Comparison of ENCODE assay signal across 20 mouse cellular contexts in genomic region chr9:82952330-82952729, GRCm38 (mm10). TPM values are rescaled to one million over a fixed set of nuclear protein-coding genes. Genes with fewer than 3 reads are reported as not detected.
A peak's percentile ranks its signal among the peaks of the same experiment; 100 is the strongest.
DNase-seq lines count a peak whose midpoint lies in the region; ATAC-seq and TF ChIP-seq lines count a peak whose summit lies in the region.
"Had no signal": no experiment of that assay in that cellular context is flagged by ENCODE, and none has a peak within 500 bp of the region (broad histone marks: within the 10 kb centered on the region; RNA-seq: fewer than 3 reads in every experiment).

No protein-coding gene starts in this region.

- no peak for TF ChIP-seq RAD21 in CH12.LX (IDR thresholded peaks at IDR 0.05; ENCODE audit: low read depth, low read length)

- peaks cover 35% of the 10 kb centered on the region for H3K36me3 ChIP-seq in embryonic facial prominence, embryonic 14.5 days (ENCODE audit: control insufficient read depth, insufficient read depth, low read length)
- H3K36me3 ChIP-seq in embryonic facial prominence, embryonic 10.5 days (replicated peaks): peaks cover 78% of the 10 kb centered on the region
- peaks cover 28 to 59% of the 10 kb centered on the region in 2 experiments for H3K36me3 ChIP-seq in CH12.LX (replicated peaks in 1 of 2; ENCODE audit: control insufficient read depth in 1 of 2, insufficient read depth in 1 of 2, low read length in 1 of 2)

- no peaks in the 10 kb centered on the region for H3K27me3 ChIP-seq in embryonic facial prominence, embryonic 14.5 days (replicated peaks; ENCODE audit: control insufficient read depth, insufficient read depth, low read length)
- no peaks in the 10 kb centered on the region for H3K27me3 ChIP-seq in embryonic facial prominence, embryonic 10.5 days (replicated peaks; ENCODE audit: low read depth, poor library complexity, severe bottlenecking)
- H3K27me3 ChIP-seq in CH12.LX (replicated peaks): no peaks in the 10 kb centered on the region
- H3K27me3 ChIP-seq: embryonic facial prominence, embryonic 13.5 days; forebrain, embryonic 12.5 days had no signal

- no peak for TF ChIP-seq CTCF in CH12.LX (conservative IDR thresholded peaks at IDR 0.05 in 1 of 2, IDR thresholded peaks at IDR 0.05 in 1 of 2; ENCODE audit: low read depth in 2 of 2, low read length in 2 of 2)

- in situ Hi-C loops in CH12.LX (cut with MboI; ENCODE audit: low pct_ligation_motif_present, low pct_unique_long_range_greater_than_20kb, low sequenced_read_pairs): no loop called here

- no peaks in the 10 kb centered on the region for H3K9me3 ChIP-seq in embryonic facial prominence, embryonic 14.5 days (ENCODE audit: control insufficient read depth, low read length)
- H3K9me3 ChIP-seq in embryonic facial prominence, embryonic 10.5 days: no peaks in the 10 kb centered on the region
- H3K9me3 ChIP-seq in CH12.LX (replicated peaks; ENCODE audit: low read length): no peaks in the 10 kb centered on the region
- H3K9me3 ChIP-seq: embryonic facial prominence, embryonic 13.5 days; forebrain, embryonic 10.5 days; forebrain, embryonic 12.5 days had no signal

- TF ChIP-seq POLR2A in CH12.LX (IDR thresholded peaks at IDR 0.05; ENCODE audit: low read depth, low read length): no peak

- dilution Hi-C loops in CH12.LX (cut with MboI; ENCODE audit: extremely low pct_ligation_motif_present, extremely low pct_unique_long_range_greater_than_20kb, low sequenced_read_pairs): no loop called here

- no peak for TF ChIP-seq EP300 in CH12.LX (IDR thresholded peaks at IDR 0.05; ENCODE audit: low read length)

- no peak overlapping the region for H3K9ac ChIP-seq in embryonic facial prominence, embryonic 14.5 days (ENCODE audit: low read depth, low read length)
- no peak overlapping the region for H3K9ac ChIP-seq in CH12.LX (ENCODE audit: insufficient read depth, low read depth)
- H3K9ac ChIP-seq: embryonic facial prominence, embryonic 13.5 days; forebrain, embryonic 12.5 days had no signal

- H3K4me3 ChIP-seq in embryonic facial prominence, embryonic 14.5 days (ENCODE audit: low read depth, low read length): no peak overlapping the region
- no peak overlapping the region for H3K4me3 ChIP-seq in embryonic facial prominence, embryonic 10.5 days
- no peak overlapping the region for H3K4me3 ChIP-seq in CH12.LX (replicated peaks in 1 of 3; ENCODE audit: low read depth in 2 of 3, low read length in 2 of 3, poor library complexity in 1 of 3)
- H3K4me3 ChIP-seq: embryonic facial prominence, embryonic 13.5 days; forebrain, embryonic 10.5 days; forebrain, embryonic 12.5 days had no signal

- no peak overlapping the region for H3K27ac ChIP-seq in embryonic facial prominence, embryonic 14.5 days (replicated peaks; ENCODE audit: low read depth, low read length)
- no peak overlapping the region for H3K27ac ChIP-seq in embryonic facial prominence, embryonic 10.5 days (replicated peaks)
- H3K27ac ChIP-seq in CH12.LX (ENCODE audit: insufficient read depth, low read depth): peak overlapping the region; percentile 32; the same call in 1 of the 2 replicates
- H3K27ac ChIP-seq: embryonic facial prominence, embryonic 13.5 days; forebrain, embryonic 10.5 days; forebrain, embryonic 12.5 days had no signal

- 0 out of 2 replicates have a peak, but pooled peaks have one; percentile 41 for ATAC-seq in embryonic facial prominence, embryonic 14.5 days (ENCODE audit: low read depth)
- ATAC-seq: CD4-positive, CD25-positive, alpha-beta regulatory T cell, adult 4 months; forebrain, embryonic 14.5 days; forebrain, embryonic 16.5 days had no signal

- H3K79me2 ChIP-seq in CH12.LX (replicated peaks; ENCODE audit: control insufficient read depth, extremely low read depth, insufficient read depth, poor library complexity, severe bottlenecking): peaks cover 19% of the 10 kb centered on the region

- no peak overlapping the region for H3K4me2 ChIP-seq in embryonic facial prominence, embryonic 14.5 days (ENCODE audit: low read depth, low read length)
- H3K4me2 ChIP-seq in CH12.LX (ENCODE audit: insufficient read depth, low read depth, poor library complexity, severe bottlenecking): no peak overlapping the region
- H3K4me2 ChIP-seq: embryonic facial prominence, embryonic 13.5 days; forebrain, embryonic 12.5 days had no signal

- no peak for DNase-seq in embryonic facial prominence, embryonic 14.5 days (ENCODE audit: low spot score)
- no peak for DNase-seq in embryonic facial prominence, embryonic 10.5 days (ENCODE audit: low spot score)
- DNase-seq in CH12.LX (ENCODE audit: extremely low read depth): no peak
- peak; percentile 52 for DNase-seq in gonadal fat pad, adult 2 months (ENCODE audit: low read depth)
- no peak for DNase-seq in gastrocnemius, postnatal 14 days
- DNase-seq: adrenal gland, adult 2 months; adrenal gland, postnatal 10 days; adrenal gland, postnatal 25 days; B cell, adult 2 months; cerebellum, adult 11 months; cerebellum, adult 2 months; cerebellum, adult 9-10 months; cerebellum, postnatal 10 days; cerebellum, postnatal 25 days had no signal

- intact Hi-C loops in gastrocnemius, postnatal 14 days (cut with DNase I; ENCODE audit: low total_unique reads): no loop called here

- no peaks in the 10 kb centered on the region; the same call in 1 of the 2 replicates for H3K4me1 ChIP-seq in embryonic facial prominence, embryonic 14.5 days (ENCODE audit: control insufficient read depth, insufficient read depth, low read length)
- H3K4me1 ChIP-seq in embryonic facial prominence, embryonic 10.5 days: no peaks in the 10 kb centered on the region
- H3K4me1 ChIP-seq in CH12.LX (ENCODE audit: control insufficient read depth in 1 of 2, insufficient read depth in 2 of 2): peaks cover 8 to 28% of the 10 kb centered on the region in 2 experiments
- H3K4me1 ChIP-seq: embryonic facial prominence, embryonic 13.5 days; forebrain, embryonic 10.5 days had no signal

TF ChIP-seq in CH12.LX, 34 proteins besides CTCF, POLR2A, EP300 and RAD21:
- TF ChIP-seq MAZ (IDR thresholded peaks at IDR 0.05; ENCODE audit: low read depth, low read length): no peak
- no peak for TF ChIP-seq MAX (IDR thresholded peaks at IDR 0.05; ENCODE audit: low read length)
- no peak for TF ChIP-seq ZMIZ1 (IDR thresholded peaks at IDR 0.05; ENCODE audit: low read depth, low read length)
- TF ChIP-seq IRF4 (IDR thresholded peaks at IDR 0.05; ENCODE audit: low read depth, low read length): no peak
- TF ChIP-seq KAT2A (IDR thresholded peaks at IDR 0.05; ENCODE audit: insufficient replicate concordance, low read length): no peak
- no peak for TF ChIP-seq GABPA (IDR thresholded peaks at IDR 0.05; ENCODE audit: insufficient replicate concordance, low read depth, low read length)

RNA-seq across cellular contexts. Expression of gene Phip, which starts 23.0 kb away (rescaled TPM):
- polyA plus RNA-seq in embryonic facial prominence, embryonic 14.5 days (2014; fragmentation: Nextera tagmentation; extraction: Ambion mirVana): 72.8 and 81.4 TPM in 2 replicates
- polyA plus RNA-seq in embryonic facial prominence, embryonic 10.5 days (2016; fragmentation: Nextera tagmentation; extraction: Ambion mirVana): 122 and 128 TPM in 2 replicates
- total RNA-seq in CH12.LX (2012; rRNA removed): 28.8 and 32.7 TPM in 2 replicates
- 29.8 and 36.9 TPM in 2 replicates for total RNA-seq in CH12.LX (2014; rRNA removed)
- 24.1 and 24.3 TPM in 2 replicates for polyA plus RNA-seq in CH12.LX (2012; ENCODE audit: insufficient read length, low read depth)
- 3.8 and 4.9 TPM in 2 replicates for polyA plus RNA-seq in gonadal fat pad, adult 2 months (2012; rRNA removed)
- 10 to 100 TPM; 23.3 to 23.7 TPM for total RNA-seq in gastrocnemius, postnatal 14 days (2021)
